Mouse (Mus musculus) gastrocnemius, postnatal 25 days (tissue): ENCODE results near the gene Dgkh. TPM values are rescaled to one million over a fixed set of nuclear protein-coding genes. Genes with fewer than 3 reads are reported as not detected.
A peak's percentile ranks its signal among the peaks of the same experiment; 100 is the strongest.
"Not testable (repeated sequence)": the region's sequence is repeated elsewhere in the genome, so short reads cannot be mapped to it uniquely, and the experiment has no call there.

ENCODE experiments used
- DNase-seq: peaks from one replicate; pipeline ENCODE4 v3.0.0; 2022
- long read RNA-seq, 2 experiments: library from polyadenylated mRNA; stranded (forward); transcript quantifications; one replicate each; pipeline ENCODE4 v2.0.0; 2021
- total RNA-seq, 2 experiments: library from RNA; stranded (reverse); gene quantifications; 1 replicate in 1 of 2; 2 replicates in 1 of 2; pipeline ENCODE4 v1.2.3; 2021

Dgkh gene
- total RNA-seq: 1 to 10 TPM; 2.8 to 3.1 TPM
- long read RNA-seq, experiment 1, partial matches to known transcripts: 0 of 1 reads
- long read RNA-seq, experiment 1, other reads (novel, unspliced or antisense): 1 of 1 reads
- long read RNA-seq, experiment 2, partial matches to known transcripts: 1 of 1 reads
- long read RNA-seq, experiment 2, other reads (novel, unspliced or antisense): 0 of 1 reads

- peak; percentile 92 for DNase-seq
Observed at GRCm38 (mm10) chr14:78732617-78733312, at the start of gene Dgkh. Gene Dgkh (minus strand): TSS chr14:78732776.

- no peak for DNase-seq
Observed at GRCm38 (mm10) chr14:78777215-78777614, 44.6 kb upstream of the Dgkh start.

- no peak for DNase-seq
Observed at GRCm38 (mm10) chr14:78776659-78777058, 44.1 kb upstream of the Dgkh start.

DNA sequence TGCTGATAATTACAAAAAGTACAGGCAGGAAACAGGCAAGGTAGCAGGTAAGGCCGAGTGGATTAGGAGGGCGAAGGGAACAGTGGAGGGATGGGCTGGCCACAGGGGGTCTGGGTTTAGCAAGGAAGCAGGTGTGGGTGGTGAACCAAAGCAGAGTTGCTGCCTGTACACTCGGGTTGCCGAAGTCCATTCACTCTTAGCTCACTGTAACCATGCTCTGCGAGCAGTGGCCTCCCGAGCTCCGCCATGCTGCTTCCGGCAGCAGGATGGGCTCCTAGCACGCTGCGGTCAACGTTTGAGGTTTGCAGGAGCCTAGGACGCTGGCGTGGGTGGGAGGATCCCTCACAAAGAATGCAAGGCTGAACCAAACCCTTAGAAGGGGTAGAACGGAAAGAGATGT lies 43.1 kb upstream of the Dgkh start:
- DNase-seq: no peak

DNA sequence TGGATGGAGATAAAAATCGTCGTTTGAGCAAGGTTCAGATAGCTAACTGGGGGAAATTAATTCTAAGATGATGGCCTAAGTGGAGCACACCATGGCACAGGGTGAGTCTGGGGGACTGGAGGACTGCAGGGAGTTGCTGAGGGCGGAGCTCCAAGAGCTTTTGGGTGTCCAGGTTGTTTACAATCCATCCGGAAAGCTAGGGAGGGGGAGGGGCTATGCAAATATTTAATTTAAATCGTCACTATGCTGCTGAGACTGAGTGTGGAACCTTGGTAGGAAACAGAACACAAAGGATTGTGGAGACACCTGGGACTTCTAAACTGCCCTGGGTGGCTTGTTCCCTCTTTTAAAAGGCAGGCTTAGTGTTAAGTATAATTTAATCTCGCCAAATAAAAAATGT lies 42.6 kb upstream of the Dgkh start:
- no peak for DNase-seq

- no peak for DNase-seq
Observed at GRCm38 (mm10) chr14:78770457-78770856, 37.9 kb upstream of the Dgkh start.

GRCm38 (mm10) chr14:78761064-78761463 lies 28.5 kb upstream of the Dgkh start:
- no peak for DNase-seq

GRCm38 (mm10) chr14:78759491-78759890 lies 26.9 kb upstream of the Dgkh start:
- no peak for DNase-seq

GRCm38 (mm10) chr14:78755316-78755715 lies 22.7 kb upstream of the Dgkh start:
- DNase-seq: no peak

DNA sequence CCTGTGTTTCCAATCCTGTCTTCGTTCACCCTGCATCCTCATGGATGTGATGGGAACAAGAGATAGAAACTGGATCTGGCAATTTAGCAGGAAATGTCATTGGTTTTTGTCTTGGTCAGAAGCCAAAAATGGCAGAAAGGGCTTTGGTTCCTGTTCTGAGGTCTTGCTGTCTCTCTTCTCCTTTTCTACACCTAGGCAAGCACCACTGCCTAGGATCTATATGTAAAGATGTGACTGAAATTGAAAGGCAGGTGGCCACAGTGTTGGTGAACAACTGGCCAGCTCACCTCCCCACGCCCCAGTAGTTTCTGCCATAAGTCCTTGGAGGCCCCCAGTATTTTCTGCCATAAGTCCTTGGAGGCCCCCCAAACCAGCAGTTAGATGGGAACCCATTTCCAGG lies 16.1 kb upstream of the Dgkh start:
- no peak for DNase-seq

GRCm38 (mm10) chr14:78747969-78748651 lies 15.5 kb upstream of the Dgkh start:
- DNase-seq: no peak

- DNase-seq: no peak
Observed at GRCm38 (mm10) chr14:78747454-78747853, 14.9 kb upstream of the Dgkh start.

DNA sequence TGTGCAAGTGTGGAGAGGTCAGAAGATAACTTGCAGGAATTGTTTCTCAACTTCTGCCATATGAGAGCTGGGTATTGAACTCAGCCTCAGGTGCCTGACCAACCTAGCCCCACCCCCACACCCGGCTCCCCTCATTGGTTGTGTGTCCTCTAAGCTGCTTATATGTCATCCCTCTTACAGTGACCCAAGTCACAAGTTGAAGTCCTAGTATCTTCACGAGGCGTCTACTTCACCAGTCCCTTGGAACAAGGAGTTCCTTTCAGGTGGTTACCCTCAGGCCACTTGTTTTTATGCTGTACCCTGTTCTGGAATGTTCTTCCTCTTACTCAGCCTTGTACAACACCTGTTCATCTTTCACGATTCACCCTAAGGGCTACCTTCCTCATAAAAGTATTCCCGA lies 2.0 kb upstream of the Dgkh start:
- DNase-seq: no peak

DNA sequence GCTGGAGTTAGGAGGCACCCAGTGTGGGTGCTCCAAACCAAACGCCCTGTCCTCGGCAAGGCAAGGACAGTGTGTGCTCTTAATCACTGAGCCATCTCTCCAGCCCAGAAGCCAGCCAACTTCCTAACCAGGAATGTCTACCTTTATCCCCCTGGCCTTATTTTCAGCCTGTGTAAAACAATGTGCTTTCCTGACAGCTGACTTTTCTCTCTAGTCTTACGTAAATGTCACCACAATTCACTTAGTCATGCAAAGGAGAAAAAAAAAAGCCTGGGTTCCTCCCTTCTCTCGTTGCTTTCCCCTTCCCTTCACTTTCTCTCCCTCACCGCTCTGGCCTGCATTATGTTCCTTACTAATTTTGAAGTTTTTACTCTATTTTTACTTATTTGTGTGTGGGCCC lies 1.6 kb upstream of the Dgkh start:
- DNase-seq: not testable (repeated sequence)

DNA sequence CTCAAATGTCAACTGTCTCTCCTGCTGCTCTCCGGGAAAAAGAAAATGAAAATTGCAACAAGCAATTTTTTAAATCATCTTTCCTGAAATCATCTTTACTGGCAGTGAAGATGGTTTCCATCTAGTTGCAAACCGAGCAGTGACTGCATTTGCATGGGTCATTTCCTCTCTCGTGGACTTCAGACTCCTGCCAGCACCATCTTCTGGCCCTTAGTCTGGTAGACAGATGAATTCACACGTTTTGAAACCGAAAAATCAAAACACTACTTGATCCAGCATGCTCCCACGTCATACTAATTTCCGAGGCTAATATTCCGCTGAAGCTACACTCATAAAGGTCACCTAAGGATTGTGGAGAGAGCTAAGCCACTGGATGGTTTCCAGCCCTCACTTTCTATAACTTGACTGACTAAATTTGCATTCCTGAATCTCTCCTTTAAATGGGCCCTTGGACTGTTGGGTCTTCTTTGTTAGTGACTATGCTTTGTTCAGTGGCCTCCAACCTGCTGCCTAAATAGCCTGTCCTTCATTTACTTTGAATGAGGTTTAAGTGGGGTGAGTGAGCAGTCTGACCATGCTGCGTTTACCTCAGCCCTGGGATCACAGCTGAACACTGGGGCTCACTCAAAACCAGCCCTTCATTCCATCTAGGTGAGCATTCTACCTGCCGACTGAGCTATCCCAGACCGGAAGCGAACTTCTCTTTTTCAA lies 945 bp upstream of the Dgkh start:
- DNase-seq: no peak

DNA sequence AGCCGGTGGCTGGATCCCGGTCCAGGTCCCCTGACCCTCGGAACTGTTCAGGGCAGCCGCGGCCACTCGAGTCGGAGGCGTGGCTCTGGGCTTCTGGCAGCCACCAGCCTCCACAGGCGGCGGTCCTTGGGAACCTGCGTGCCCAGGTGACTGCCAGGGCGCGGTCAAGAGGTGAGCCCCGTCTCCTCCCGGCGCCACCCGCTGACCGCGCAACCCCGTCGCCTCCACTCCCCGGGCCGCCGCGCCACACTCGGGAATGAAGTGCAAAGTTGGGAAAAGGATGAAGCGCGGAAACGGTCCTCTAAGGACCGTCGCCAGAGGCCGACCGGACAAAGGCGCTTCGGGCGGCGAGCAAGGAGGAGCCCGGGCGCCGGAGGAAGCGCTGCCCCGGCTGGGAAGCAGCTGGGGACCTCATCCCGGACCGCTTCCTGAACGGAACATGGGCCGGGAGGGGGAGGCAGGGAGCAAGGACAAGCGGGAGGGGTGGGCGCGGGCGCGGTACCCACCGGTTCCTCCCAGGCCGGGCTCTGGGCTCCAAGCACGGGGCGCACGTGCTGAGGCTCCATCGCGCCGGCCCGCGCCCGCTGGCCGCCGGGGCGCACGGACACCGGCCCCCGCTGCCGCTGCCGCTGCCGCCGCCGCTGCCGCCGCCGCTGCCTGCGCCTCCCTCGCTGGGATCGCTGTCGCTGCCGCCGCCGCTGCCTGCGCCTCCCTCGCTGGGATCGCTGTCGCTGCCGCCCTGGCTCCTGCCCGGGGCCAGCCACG lies 542 bp downstream of the Dgkh start:
- DNase-seq: peak; percentile 61

GRCm38 (mm10) chr14:78731240-78731639 lies 1.3 kb downstream of the Dgkh start:
- DNase-seq: no peak

DNA sequence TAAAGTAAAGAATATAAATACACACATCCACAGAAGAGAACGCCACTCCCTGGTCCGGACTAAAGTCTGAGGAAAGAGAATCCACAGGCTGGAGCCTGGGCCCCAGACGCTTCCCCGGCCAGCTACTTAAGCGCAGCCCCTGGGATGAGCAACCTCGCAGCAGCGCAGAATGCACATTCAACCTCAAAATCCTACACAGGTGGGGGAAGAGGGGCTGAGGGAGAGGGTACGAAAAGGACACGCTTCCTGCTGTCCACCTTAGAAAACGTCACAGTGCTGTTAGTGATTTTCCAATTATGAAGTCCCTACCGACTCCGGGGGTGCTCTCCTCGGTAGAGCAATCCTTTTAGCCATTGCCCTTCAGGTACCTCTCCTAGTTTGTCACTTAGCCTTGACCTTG lies 6.6 kb downstream of the Dgkh start:
- DNase-seq: no peak

GRCm38 (mm10) chr14:78725307-78725956 lies 7.1 kb downstream of the Dgkh start:
- peak; percentile 11 for DNase-seq

GRCm38 (mm10) chr14:78724414-78725306 lies 7.9 kb downstream of the Dgkh start:
- peak; percentile 51 for DNase-seq

- not testable (repeated sequence) for DNase-seq
Observed at GRCm38 (mm10) chr14:78723655-78724054, 8.9 kb downstream of the Dgkh start.
